ENCODE assay signal across 9 mouse cellular contexts in genomic region chr5:149815879-149816278, GRCm38 (mm10).
DNase-seq lines count a peak whose midpoint lies in the region; ATAC-seq and TF ChIP-seq lines count a peak whose summit lies in the region.
"Had no signal": no experiment of that assay in that cellular context is flagged by ENCODE, and none has a peak within 500 bp of the region (broad histone marks: within the 10 kb centered on the region; RNA-seq: fewer than 3 reads in every experiment).

No protein-coding gene starts in this region.

- TF ChIP-seq CTCF in intestine, postnatal 0 days (IDR thresholded peaks at IDR 0.05; ENCODE audit: low read depth) = peak; percentile 93
- peak; percentile 88 for TF ChIP-seq CTCF in ES-Bruce4 (IDR thresholded peaks at IDR 0.05; ENCODE audit: low read depth, low read length)

- ATAC-seq in intestine, postnatal 0 days = no peak
- no peak for ATAC-seq in intestine, embryonic 16.5 days
- peak; percentile 73 for ATAC-seq in forebrain, embryonic 14.5 days
- ATAC-seq in megakaryocyte-erythroid progenitor cell, adult 5-6 weeks (replicated peaks; ENCODE audit: low FRiP score, low TSS enrichment, poor library complexity, severe bottlenecking) = peak; percentile 75

- no peak overlapping the region for H3K4me2 ChIP-seq in intestine, postnatal 0 days (replicated peaks; ENCODE audit: low read depth)
- no peak overlapping the region for H3K4me2 ChIP-seq in intestine, embryonic 16.5 days (ENCODE audit: low read depth, low read length)
- H3K4me2 ChIP-seq in forebrain, embryonic 14.5 days (ENCODE audit: low read length) = no peak overlapping the region
- H3K4me2 ChIP-seq: liver, embryonic 15.5 days had no signal

- H3K27ac ChIP-seq in intestine, postnatal 0 days (ENCODE audit: low read depth, low read length) = no peak overlapping the region
- no peak overlapping the region for H3K27ac ChIP-seq in intestine, embryonic 16.5 days (ENCODE audit: low read length)
- no peak overlapping the region for H3K27ac ChIP-seq in ES-Bruce4 (ENCODE audit: insufficient read depth, low read length)
- no peak overlapping the region for H3K27ac ChIP-seq in forebrain, embryonic 14.5 days (ENCODE audit: low read depth, low read length)
- H3K27ac ChIP-seq: liver, embryonic 15.5 days had no signal

- H3K9me3 ChIP-seq in intestine, postnatal 0 days (ENCODE audit: control insufficient read depth) = no peaks in the 10 kb centered on the region
- no peaks in the 10 kb centered on the region for H3K9me3 ChIP-seq in intestine, embryonic 16.5 days (ENCODE audit: control insufficient read depth, low read length)
- H3K9me3 ChIP-seq in ES-Bruce4 (replicated peaks; ENCODE audit: control insufficient read depth, insufficient read depth, low read length, poor library complexity, severe bottlenecking) = no peaks in the 10 kb centered on the region
- no peaks in the 10 kb centered on the region for H3K9me3 ChIP-seq in forebrain, embryonic 14.5 days (replicated peaks; ENCODE audit: control insufficient read depth, low read length)
- H3K9me3 ChIP-seq: liver, embryonic 15.5 days had no signal

- no peaks in the 10 kb centered on the region for H3K36me3 ChIP-seq in intestine, postnatal 0 days (ENCODE audit: control insufficient read depth, insufficient read depth)
- H3K36me3 ChIP-seq in intestine, embryonic 16.5 days (ENCODE audit: control insufficient read depth, insufficient read depth, low read length) = no peaks in the 10 kb centered on the region
- no peaks in the 10 kb centered on the region for H3K36me3 ChIP-seq in ES-Bruce4 (ENCODE audit: control insufficient read depth, insufficient read depth, low read length, poor library complexity, severe bottlenecking)
- H3K36me3 ChIP-seq in forebrain, embryonic 14.5 days (ENCODE audit: control insufficient read depth, insufficient read depth, low read length) = no peaks in the 10 kb centered on the region
- H3K36me3 ChIP-seq: liver, embryonic 15.5 days had no signal

- H3K9ac ChIP-seq in intestine, postnatal 0 days (ENCODE audit: low read depth, low read length) = no peak overlapping the region
- no peak overlapping the region for H3K9ac ChIP-seq in intestine, embryonic 16.5 days (ENCODE audit: low read depth, low read length)
- no peak overlapping the region for H3K9ac ChIP-seq in ES-Bruce4 (ENCODE audit: low read depth, poor library complexity, severe bottlenecking)
- H3K9ac ChIP-seq in forebrain, embryonic 14.5 days (ENCODE audit: low read length) = no peak overlapping the region
- H3K9ac ChIP-seq: liver, embryonic 15.5 days had no signal

- no peaks in the 10 kb centered on the region for H3K27me3 ChIP-seq in intestine, postnatal 0 days (replicated peaks; ENCODE audit: control insufficient read depth, insufficient read depth, low read length)
- no peaks in the 10 kb centered on the region for H3K27me3 ChIP-seq in intestine, embryonic 16.5 days (replicated peaks; ENCODE audit: control insufficient read depth, insufficient read depth, low read length)
- no peaks in the 10 kb centered on the region for H3K27me3 ChIP-seq in ES-Bruce4 (ENCODE audit: control insufficient read depth, insufficient read depth, low read length, poor library complexity, severe bottlenecking)
- no peaks in the 10 kb centered on the region for H3K27me3 ChIP-seq in forebrain, embryonic 14.5 days (replicated peaks; ENCODE audit: control insufficient read depth, insufficient read depth, low read length)
- H3K27me3 ChIP-seq: liver, embryonic 15.5 days had no signal

- no peak overlapping the region for H3K4me3 ChIP-seq in intestine, postnatal 0 days (ENCODE audit: low read depth, low read length)
- no peak overlapping the region for H3K4me3 ChIP-seq in intestine, embryonic 16.5 days (ENCODE audit: low read length)
- no peak overlapping the region for H3K4me3 ChIP-seq in ES-Bruce4 (ENCODE audit: low read depth, low read length)
- no peak overlapping the region for H3K4me3 ChIP-seq in forebrain, embryonic 14.5 days (ENCODE audit: low read depth, low read length)
- H3K4me3 ChIP-seq: liver, embryonic 15.5 days had no signal

- peak; percentile 64 to 73 for DNase-seq in adrenal gland, postnatal 36 days
- DNase-seq in forebrain, embryonic 14.5 days (ENCODE audit: low spot score) = peak; percentile 71
- peak; percentile 17 to 78 for DNase-seq in kidney, postnatal 36 days
- DNase-seq in thymus, postnatal 25 days = peak; percentile 45

- 34% methylated on average over 3 of the region's 3 CpGs for WGBS in intestine, postnatal 0 days
- WGBS in intestine, embryonic 16.5 days = 31% methylated on average over 3 of the region's 3 CpGs
- WGBS in forebrain, embryonic 14.5 days = 43% methylated on average over 3 of the region's 3 CpGs

- no peak for TF ChIP-seq EP300 in ES-Bruce4 (IDR thresholded peaks at IDR 0.05; ENCODE audit: insufficient read depth, low read depth, low read length)

- H3K4me1 ChIP-seq in intestine, postnatal 0 days (replicated peaks; ENCODE audit: control insufficient read depth, insufficient read depth, low read length) = no peaks in the 10 kb centered on the region; the same call in none of the 2 replicates
- H3K4me1 ChIP-seq in intestine, embryonic 16.5 days (ENCODE audit: control insufficient read depth, insufficient read depth, low read length) = no peaks in the 10 kb centered on the region; the same call in 1 of the 2 replicates
- no peaks in the 10 kb centered on the region for H3K4me1 ChIP-seq in ES-Bruce4 (ENCODE audit: control insufficient read depth, insufficient read depth, low read length)
- no peaks in the 10 kb centered on the region for H3K4me1 ChIP-seq in forebrain, embryonic 14.5 days (ENCODE audit: control insufficient read depth, insufficient read depth, low read length)
- H3K4me1 ChIP-seq: liver, embryonic 15.5 days had no signal

- TF ChIP-seq POLR2A in ES-Bruce4 (IDR thresholded peaks at IDR 0.05; ENCODE audit: insufficient read depth, low read length) = no peak

Comparison
In these comparisons a context has a peak if more than half of its experiments do, and no peak if none do; other contexts are left out.
1. ATAC-seq: peak in forebrain, embryonic 14.5 days (single experiment) and megakaryocyte-erythroid progenitor cell, adult 5-6 weeks (single experiment); none in intestine, postnatal 0 days (single experiment) and intestine, embryonic 16.5 days (single experiment).
2. Peak in every context shown above with its lines, with median percentiles within 50 percentile points of each other: DNase-seq.